Mouse (Mus musculus): ENCODE measurements around the gene Grcc10. TPM values are rescaled to one million over a fixed set of nuclear protein-coding genes. Genes with fewer than 3 reads are reported as not detected.

Grcc10 gene
- polyA plus RNA-seq, 1 experiment from 2014 or later, result 509 TPM

- H3K27me3 ChIP-seq (ENCODE audit: control insufficient read depth, insufficient read depth, low read length), result no peaks in the 10 kb centered on the region
- H3K4me2 ChIP-seq (ENCODE audit: low read depth, low read length, severe bottlenecking), result no peak overlapping the region
- H3K9me3 ChIP-seq (ENCODE audit: control insufficient read depth, low read length), result no peaks in the 10 kb centered on the region
- peaks cover 5% of the 10 kb centered on the region; the same call in 1 of the 2 replicates for H3K36me3 ChIP-seq (ENCODE audit: control insufficient read depth, insufficient read depth, low read length)
- no peak overlapping the region for H3K27ac ChIP-seq (ENCODE audit: low read depth, low read length)
- 79% methylated on average over 13 of the region's 13 CpGs for WGBS
- H3K4me1 ChIP-seq (replicated peaks; ENCODE audit: control insufficient read depth, insufficient read depth, low read length), result peaks cover 2% of the 10 kb centered on the region; the same call in 1 of the 2 replicates
- DNase-seq (ENCODE audit: low spot score), result no peak
- no peak for ATAC-seq (replicated peaks; ENCODE audit: low FRiP score)
- H3K4me3 ChIP-seq (ENCODE audit: low read depth, low read length), result no peak overlapping the region
- no peak overlapping the region for H3K9ac ChIP-seq (ENCODE audit: low read length)
These were observed 23.2 kb downstream of the Grcc10 start for GRCm38 (mm10) chr6:124717968-124718367.

- no peak for ATAC-seq (replicated peaks; ENCODE audit: low FRiP score)
- 69% methylated on average over 20 of the region's 20 CpGs for WGBS
These were observed 24.2 kb downstream of the Grcc10 start for GRCm38 (mm10) chr6:124716864-124717490.

GRCm38 (mm10) chr6:124712918-124713317 is 28.3 kb downstream of the Grcc10 start:
- H3K9me3 ChIP-seq (ENCODE audit: control insufficient read depth, low read length), result no peaks in the 10 kb centered on the region
- H3K9ac ChIP-seq (ENCODE audit: low read length), result peak overlapping the region; percentile 92
- H3K4me1 ChIP-seq (replicated peaks; ENCODE audit: control insufficient read depth, insufficient read depth, low read length), result peaks cover 7% of the 10 kb centered on the region; the same call in 1 of the 2 replicates
- WGBS, result 25% methylated on average over 11 of the region's 11 CpGs
- H3K4me2 ChIP-seq (ENCODE audit: low read depth, low read length, severe bottlenecking), result peak overlapping the region; percentile 98
- ATAC-seq (replicated peaks; ENCODE audit: low FRiP score) (no peak; the same call in 1 of the 2 replicates), DNase-seq (ENCODE audit: low spot score) (no peak)
- H3K27me3 ChIP-seq (ENCODE audit: control insufficient read depth, insufficient read depth, low read length), result no peaks in the 10 kb centered on the region
- H3K27ac ChIP-seq (ENCODE audit: low read depth, low read length), result no peak overlapping the region
- peak overlapping the region; percentile 92 for H3K4me3 ChIP-seq (ENCODE audit: low read depth, low read length)
- H3K36me3 ChIP-seq (ENCODE audit: control insufficient read depth, insufficient read depth, low read length), result peaks cover 5% of the 10 kb centered on the region; the same call in 1 of the 2 replicates

More at GRCm38 (mm10) chr6:124716864-124717490, 24.2 kb downstream of the Grcc10 start:
- no peak overlapping the region for H3K27ac ChIP-seq (ENCODE audit: low read depth, low read length)
- no peak overlapping the region for H3K4me2 ChIP-seq (ENCODE audit: low read depth, low read length, severe bottlenecking)
- no peaks in the 10 kb centered on the region for H3K27me3 ChIP-seq (ENCODE audit: control insufficient read depth, insufficient read depth, low read length)
- peaks cover 5% of the 10 kb centered on the region; the same call in 1 of the 2 replicates for H3K36me3 ChIP-seq (ENCODE audit: control insufficient read depth, insufficient read depth, low read length)
- DNase-seq (ENCODE audit: low spot score), result peak; percentile 77
- H3K9me3 ChIP-seq (ENCODE audit: control insufficient read depth, low read length), result no peaks in the 10 kb centered on the region
- H3K4me1 ChIP-seq (replicated peaks; ENCODE audit: control insufficient read depth, insufficient read depth, low read length), result peaks cover 2% of the 10 kb centered on the region; the same call in 1 of the 2 replicates
- H3K4me3 ChIP-seq (ENCODE audit: low read depth, low read length), result no peak overlapping the region
- H3K9ac ChIP-seq (ENCODE audit: low read length), result no peak overlapping the region

GRCm38 (mm10) chr6:124711824-124712782 is 29.1 kb downstream of the Grcc10 start, which contains the start of the genes Emg1 and Phb2:
TSS of gene Emg1 (minus strand) at chr6:124712178.
TSS of gene Phb2 (plus strand) at chr6:124712336.
- WGBS, result under 1% methylated on average over 76 of the region's 76 CpGs
- Histone ChIP-seq H3K36me3 (ENCODE audit: control insufficient read depth, insufficient read depth, low read length) (peaks cover 5% of the 10 kb centered on the region; the same call in 1 of the 2 replicates), H3K9me3 (ENCODE audit: control insufficient read depth, low read length) (no peaks in the 10 kb centered on the region), H3K4me2 (ENCODE audit: low read depth, low read length, severe bottlenecking) (peak within 1 kb of the TSS; percentile 98), H3K4me3 (ENCODE audit: low read depth, low read length) (peak within 1 kb of the TSS; percentile 92), H3K27ac (ENCODE audit: low read depth, low read length) (peak within 1 kb of the TSS; percentile 73), H3K9ac (ENCODE audit: low read length) (peak within 1 kb of the TSS; percentile 92), H3K4me1 (replicated peaks; ENCODE audit: control insufficient read depth, insufficient read depth, low read length) (peaks cover 7% of the 10 kb centered on the region; the same call in 1 of the 2 replicates), H3K27me3 (ENCODE audit: control insufficient read depth, insufficient read depth, low read length) (no peaks in the 10 kb centered on the region)
- ATAC-seq (replicated peaks; ENCODE audit: low FRiP score), result peak; percentile 95
- peak; percentile 99 for DNase-seq (ENCODE audit: low spot score)

- peaks cover 16% of the 10 kb centered on the region; the same call in 1 of the 2 replicates for H3K36me3 ChIP-seq (ENCODE audit: control insufficient read depth, insufficient read depth, low read length)
These were observed 32.8 kb downstream of the Grcc10 start for GRCm38 (mm10) chr6:124708289-124708889.

GRCm38 (mm10) chr6:124706061-124706627 is 35.0 kb downstream of the Grcc10 start:
- Histone ChIP-seq H3K4me1 (replicated peaks; ENCODE audit: control insufficient read depth, insufficient read depth, low read length) (peaks cover 4% of the 10 kb centered on the region; the same call in 1 of the 2 replicates), H3K9ac (ENCODE audit: low read length) (no peak overlapping the region), H3K4me2 (ENCODE audit: low read depth, low read length, severe bottlenecking) (no peak overlapping the region), H3K4me3 (ENCODE audit: low read depth, low read length) (no peak overlapping the region), H3K27me3 (ENCODE audit: control insufficient read depth, insufficient read depth, low read length) (no peaks in the 10 kb centered on the region), H3K9me3 (ENCODE audit: control insufficient read depth, low read length) (no peaks in the 10 kb centered on the region), H3K27ac (ENCODE audit: low read depth, low read length) (no peak overlapping the region), H3K36me3 (ENCODE audit: control insufficient read depth, insufficient read depth, low read length) (peaks cover 19% of the 10 kb centered on the region; the same call in 1 of the 2 replicates)
- WGBS, result 91% methylated on average over 5 of the region's 5 CpGs
- ATAC-seq (replicated peaks; ENCODE audit: low FRiP score) (no peak), DNase-seq (ENCODE audit: low spot score) (no peak)

More at GRCm38 (mm10) chr6:124708289-124708889, 32.8 kb downstream of the Grcc10 start:
- Histone ChIP-seq H3K9ac (ENCODE audit: low read length) (no peak overlapping the region), H3K4me3 (ENCODE audit: low read depth, low read length) (no peak overlapping the region), H3K9me3 (ENCODE audit: control insufficient read depth, low read length) (no peaks in the 10 kb centered on the region), H3K4me2 (ENCODE audit: low read depth, low read length, severe bottlenecking) (no peak overlapping the region), H3K27me3 (ENCODE audit: control insufficient read depth, insufficient read depth, low read length) (no peaks in the 10 kb centered on the region), H3K4me1 (replicated peaks; ENCODE audit: control insufficient read depth, insufficient read depth, low read length) (peaks cover 5% of the 10 kb centered on the region; the same call in 1 of the 2 replicates), H3K27ac (ENCODE audit: low read depth, low read length) (no peak overlapping the region)
- no peak for DNase-seq (ENCODE audit: low spot score)
- WGBS, result 95% methylated on average over 10 of the region's 10 CpGs
- ATAC-seq (replicated peaks; ENCODE audit: low FRiP score), result no peak

GRCm38 (mm10) chr6:124704417-124704816 is 36.8 kb downstream of the Grcc10 start:
- WGBS, result 92% methylated on average over 2 of the region's 2 CpGs
- H3K27me3 ChIP-seq (ENCODE audit: control insufficient read depth, insufficient read depth, low read length), result no peaks in the 10 kb centered on the region
- no peak overlapping the region for H3K4me3 ChIP-seq (ENCODE audit: low read depth, low read length)
- no peak overlapping the region for H3K9ac ChIP-seq (ENCODE audit: low read length)
- DNase-seq (ENCODE audit: low spot score) (no peak), ATAC-seq (replicated peaks; ENCODE audit: low FRiP score) (no peak)
- H3K9me3 ChIP-seq (ENCODE audit: control insufficient read depth, low read length), result no peaks in the 10 kb centered on the region
- no peak overlapping the region for H3K4me2 ChIP-seq (ENCODE audit: low read depth, low read length, severe bottlenecking)
- H3K36me3 ChIP-seq (ENCODE audit: control insufficient read depth, insufficient read depth, low read length), result peaks cover 19% of the 10 kb centered on the region; the same call in 1 of the 2 replicates
- no peak overlapping the region for H3K27ac ChIP-seq (ENCODE audit: low read depth, low read length)
- H3K4me1 ChIP-seq (replicated peaks; ENCODE audit: control insufficient read depth, insufficient read depth, low read length), result no peaks in the 10 kb centered on the region

- no peak for DNase-seq (ENCODE audit: low spot score)
These were observed 37.4 kb downstream of the Grcc10 start for GRCm38 (mm10) chr6:124703789-124704188.

More at GRCm38 (mm10) chr6:124703789-124704188, 37.4 kb downstream of the Grcc10 start:
- Histone ChIP-seq H3K9me3 (ENCODE audit: control insufficient read depth, low read length) (no peaks in the 10 kb centered on the region), H3K9ac (ENCODE audit: low read length) (no peak overlapping the region), H3K4me1 (replicated peaks; ENCODE audit: control insufficient read depth, insufficient read depth, low read length) (no peaks in the 10 kb centered on the region), H3K27ac (ENCODE audit: low read depth, low read length) (no peak overlapping the region), H3K36me3 (ENCODE audit: control insufficient read depth, insufficient read depth, low read length) (peaks cover 19% of the 10 kb centered on the region; the same call in 1 of the 2 replicates), H3K4me3 (ENCODE audit: low read depth, low read length) (no peak overlapping the region), H3K27me3 (ENCODE audit: control insufficient read depth, insufficient read depth, low read length) (no peaks in the 10 kb centered on the region), H3K4me2 (ENCODE audit: low read depth, low read length, severe bottlenecking) (no peak overlapping the region)
- 81% methylated on average over 7 of the region's 7 CpGs for WGBS
- no peak for ATAC-seq (replicated peaks; ENCODE audit: low FRiP score)

Measured in forebrain, embryonic 11.5 days (tissue).